Mouse (Mus musculus): ENCODE measurements around the gene Tbl1xr1. TPM values are rescaled to one million over a fixed set of nuclear protein-coding genes. Genes with fewer than 3 reads are reported as not detected.

Gene Tbl1xr1
- total and polyA plus RNA-seq, 2 experiments from 2014 or later = 7.5 to 44.9 TPM

DNA sequence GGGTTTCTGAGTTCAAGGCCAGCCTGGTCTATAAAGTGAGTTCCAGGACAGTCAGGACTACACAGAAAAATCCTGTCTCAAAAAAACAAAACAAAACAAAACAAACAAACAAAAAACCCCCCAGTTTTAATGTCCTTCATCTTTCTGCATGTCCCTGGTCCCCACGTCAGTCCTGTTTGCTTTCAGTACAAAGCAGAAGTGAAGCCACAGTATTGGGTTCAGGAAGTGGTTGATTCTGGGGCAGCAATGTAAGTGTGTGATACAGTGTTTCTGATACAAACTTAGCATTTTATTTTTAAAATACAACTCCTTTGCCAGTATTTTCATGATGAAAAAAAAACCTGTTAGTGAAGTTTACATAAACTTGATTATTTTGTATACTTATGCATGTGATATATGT lies 76.3 kb downstream of the Tbl1xr1 start:
- H3K27me3 ChIP-seq (ENCODE audit: insufficient read depth, low read length) = no peaks in the 10 kb centered on the region
- 95% methylated on average over 1 of the region's 1 CpGs for WGBS
- no peak overlapping the region for H3K27ac ChIP-seq (ENCODE audit: low read depth, low read length)
- no peak for DNase-seq
- no peak for ATAC-seq
- no peak overlapping the region for H3K9ac ChIP-seq
- H3K4me3 ChIP-seq (ENCODE audit: low read depth, low read length) = no peak overlapping the region
- H3K36me3 ChIP-seq (ENCODE audit: insufficient read depth) = no peaks in the 10 kb centered on the region
- H3K4me1 ChIP-seq (ENCODE audit: insufficient read depth) = no peaks in the 10 kb centered on the region
- no peaks in the 10 kb centered on the region for H3K9me3 ChIP-seq (ENCODE audit: low read length)
- no peak for TF ChIP-seq CTCF (IDR thresholded peaks at IDR 0.05; ENCODE audit: low read depth)
- H3K4me2 ChIP-seq (ENCODE audit: low read depth) = no peak overlapping the region

DNA sequence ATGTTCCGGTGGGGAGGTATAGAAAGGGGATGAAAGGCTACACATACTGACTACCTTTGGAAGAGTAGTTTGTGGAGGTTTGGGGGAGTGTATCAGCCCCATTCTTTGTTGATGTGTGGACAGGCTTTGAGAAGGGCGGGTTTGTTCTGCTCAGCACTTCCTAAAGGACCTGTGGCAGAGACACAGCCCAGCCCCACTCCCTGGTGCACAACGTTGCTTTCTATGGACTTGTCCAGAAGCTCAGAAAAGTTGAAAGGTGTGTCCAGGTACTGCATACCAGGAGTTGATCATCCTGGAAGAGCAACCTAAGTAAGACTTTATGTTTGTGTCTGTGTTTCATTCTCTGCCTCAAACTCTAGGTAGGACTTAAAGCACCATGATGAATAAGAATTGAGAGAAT lies 78.1 kb downstream of the Tbl1xr1 start:
- no peaks in the 10 kb centered on the region for H3K27me3 ChIP-seq (ENCODE audit: insufficient read depth, low read length)
- H3K27ac ChIP-seq (ENCODE audit: low read depth, low read length) = no peak overlapping the region
- TF ChIP-seq CTCF (IDR thresholded peaks at IDR 0.05; ENCODE audit: low read depth) = no peak
- no peak overlapping the region for H3K9ac ChIP-seq
- H3K4me2 ChIP-seq (ENCODE audit: low read depth) = no peak overlapping the region
- H3K9me3 ChIP-seq (ENCODE audit: low read length) = no peaks in the 10 kb centered on the region
- no peak for ATAC-seq
- no peak for DNase-seq
- WGBS = 94% methylated on average over 3 of the region's 3 CpGs
- no peaks in the 10 kb centered on the region for H3K36me3 ChIP-seq (ENCODE audit: insufficient read depth)
- H3K4me1 ChIP-seq (ENCODE audit: insufficient read depth) = no peaks in the 10 kb centered on the region
- no peak overlapping the region for H3K4me3 ChIP-seq (ENCODE audit: low read depth, low read length)

DNA sequence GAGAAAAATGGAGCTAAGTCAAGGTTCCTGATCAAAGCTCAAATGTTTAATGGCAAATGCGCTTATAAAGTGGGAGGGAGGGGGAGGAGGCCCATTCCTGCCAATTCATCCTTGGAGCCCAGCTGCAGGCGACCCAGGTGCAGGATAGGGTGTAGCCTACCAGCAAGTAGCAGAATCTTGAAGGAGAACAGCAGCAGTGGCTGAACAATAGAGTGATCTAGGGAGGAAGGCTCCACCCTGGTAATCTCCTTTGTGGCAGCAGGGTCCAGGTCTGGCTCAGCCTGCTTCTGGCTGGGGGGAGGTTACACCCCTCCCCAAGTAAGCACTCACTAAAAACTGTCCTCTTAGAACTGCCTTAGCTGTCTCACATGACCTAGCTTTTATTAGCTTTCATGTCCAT lies 79.9 kb downstream of the Tbl1xr1 start:
- H3K4me3 ChIP-seq (ENCODE audit: low read depth, low read length) = no peak overlapping the region
- no peaks in the 10 kb centered on the region for H3K4me1 ChIP-seq (ENCODE audit: insufficient read depth)
- ATAC-seq = no peak
- H3K9me3 ChIP-seq (ENCODE audit: low read length) = no peaks in the 10 kb centered on the region
- DNase-seq = no peak
- no peaks in the 10 kb centered on the region for H3K27me3 ChIP-seq (ENCODE audit: insufficient read depth, low read length)
- no peak overlapping the region for H3K27ac ChIP-seq (ENCODE audit: low read depth, low read length)
- H3K9ac ChIP-seq = no peak overlapping the region
- 50% methylated on average over 2 of the region's 2 CpGs for WGBS
- no peak overlapping the region for H3K4me2 ChIP-seq (ENCODE audit: low read depth)
- no peaks in the 10 kb centered on the region for H3K36me3 ChIP-seq (ENCODE audit: insufficient read depth)
- no peak for TF ChIP-seq CTCF (IDR thresholded peaks at IDR 0.05; ENCODE audit: low read depth)

DNA sequence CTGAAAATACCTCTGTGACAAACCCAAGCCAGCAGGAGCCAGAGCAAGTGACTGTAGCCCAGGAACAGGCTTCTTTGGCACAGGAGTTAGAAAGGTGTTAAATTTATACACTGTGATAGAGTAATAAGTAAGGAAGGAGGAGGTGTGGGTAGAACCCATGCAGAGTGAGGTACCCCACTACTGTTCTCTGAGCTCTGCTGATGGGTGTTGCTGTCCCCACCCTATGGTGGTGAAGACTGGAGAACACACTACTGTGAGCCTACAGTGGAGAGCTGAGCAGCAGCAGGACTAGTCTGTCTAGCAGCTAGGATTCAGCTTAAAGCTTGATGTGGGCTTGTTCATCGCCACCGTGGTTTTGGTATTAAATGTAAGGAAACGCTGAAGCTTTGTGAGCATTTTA lies 86.5 kb downstream of the Tbl1xr1 start:
- H3K9me3 ChIP-seq (ENCODE audit: low read length) = no peaks in the 10 kb centered on the region
- no peak overlapping the region for H3K9ac ChIP-seq
- ATAC-seq = no peak
- TF ChIP-seq CTCF (IDR thresholded peaks at IDR 0.05; ENCODE audit: low read depth) = no peak
- no peaks in the 10 kb centered on the region for H3K4me1 ChIP-seq (ENCODE audit: insufficient read depth)
- DNase-seq = no peak
- H3K27ac ChIP-seq (ENCODE audit: low read depth, low read length) = no peak overlapping the region
- 95% methylated on average over 3 of the region's 3 CpGs for WGBS
- no peaks in the 10 kb centered on the region for H3K27me3 ChIP-seq (ENCODE audit: insufficient read depth, low read length)
- H3K36me3 ChIP-seq (ENCODE audit: insufficient read depth) = no peaks in the 10 kb centered on the region
- no peak overlapping the region for H3K4me2 ChIP-seq (ENCODE audit: low read depth)
- H3K4me3 ChIP-seq (ENCODE audit: low read depth, low read length) = no peak overlapping the region

DNA sequence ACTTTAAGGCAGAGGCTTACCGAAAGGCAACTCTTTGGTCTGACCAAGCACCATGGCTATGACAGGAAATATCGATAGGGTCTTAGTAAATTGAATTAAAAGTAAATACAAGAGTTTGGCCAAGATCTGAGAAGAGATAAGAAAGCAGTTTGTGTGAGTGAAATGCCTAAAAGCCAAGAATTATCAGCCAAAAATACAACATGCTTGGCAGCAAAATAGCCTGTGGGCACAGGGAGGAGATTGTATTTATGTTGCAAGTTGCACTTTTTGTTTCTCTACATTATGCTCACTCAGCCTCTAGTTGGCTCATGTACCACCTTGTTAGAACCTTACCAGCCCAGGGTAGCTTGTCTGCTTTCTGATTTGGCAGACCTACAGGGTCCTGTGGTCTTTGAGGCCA lies 91.4 kb downstream of the Tbl1xr1 start:
- no peak for TF ChIP-seq CTCF (IDR thresholded peaks at IDR 0.05; ENCODE audit: low read depth)
- no peak overlapping the region for H3K4me3 ChIP-seq (ENCODE audit: low read depth, low read length)
- H3K27ac ChIP-seq (ENCODE audit: low read depth, low read length) = no peak overlapping the region
- H3K9me3 ChIP-seq (ENCODE audit: low read length) = no peaks in the 10 kb centered on the region
- H3K27me3 ChIP-seq (ENCODE audit: insufficient read depth, low read length) = no peaks in the 10 kb centered on the region
- no peak overlapping the region for H3K4me2 ChIP-seq (ENCODE audit: low read depth)
- WGBS = 88% methylated on average over 2 of the region's 2 CpGs
- ATAC-seq (no peak), DNase-seq (no peak)
- H3K4me1 ChIP-seq (ENCODE audit: insufficient read depth) = no peaks in the 10 kb centered on the region
- no peak overlapping the region for H3K9ac ChIP-seq
- H3K36me3 ChIP-seq (ENCODE audit: insufficient read depth) = no peaks in the 10 kb centered on the region

DNA sequence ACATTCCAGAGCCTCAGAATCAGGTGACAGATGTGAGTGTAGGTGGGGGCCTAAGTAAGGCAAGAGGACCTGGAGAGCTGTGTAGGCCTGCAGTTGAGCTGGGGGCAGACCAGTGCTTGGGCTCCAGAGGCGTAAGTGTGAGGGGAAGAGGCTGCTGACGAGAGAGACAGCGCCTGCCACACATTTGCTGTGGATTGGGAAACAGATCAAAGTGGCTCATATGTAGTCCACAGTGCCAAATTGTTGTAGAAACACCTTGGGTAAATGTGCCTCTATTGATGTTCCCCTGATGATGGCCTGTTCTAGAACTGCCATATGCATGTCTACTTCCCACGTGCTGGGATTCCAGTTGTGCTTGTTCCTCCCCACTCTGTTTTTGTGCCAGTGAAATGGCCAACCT lies 92.0 kb downstream of the Tbl1xr1 start:
- no peak overlapping the region for H3K4me3 ChIP-seq (ENCODE audit: low read depth, low read length)
- H3K36me3 ChIP-seq (ENCODE audit: insufficient read depth) = no peaks in the 10 kb centered on the region
- no peak for DNase-seq
- no peaks in the 10 kb centered on the region for H3K27me3 ChIP-seq (ENCODE audit: insufficient read depth, low read length)
- no peaks in the 10 kb centered on the region for H3K9me3 ChIP-seq (ENCODE audit: low read length)
- no peak overlapping the region for H3K9ac ChIP-seq
- TF ChIP-seq CTCF (IDR thresholded peaks at IDR 0.05; ENCODE audit: low read depth) = no peak
- ATAC-seq = no peak
- H3K4me2 ChIP-seq (ENCODE audit: low read depth) = no peak overlapping the region
- no peaks in the 10 kb centered on the region for H3K4me1 ChIP-seq (ENCODE audit: insufficient read depth)
- 86% methylated on average over 4 of the region's 4 CpGs for WGBS
- H3K27ac ChIP-seq (ENCODE audit: low read depth, low read length) = no peak overlapping the region

DNA sequence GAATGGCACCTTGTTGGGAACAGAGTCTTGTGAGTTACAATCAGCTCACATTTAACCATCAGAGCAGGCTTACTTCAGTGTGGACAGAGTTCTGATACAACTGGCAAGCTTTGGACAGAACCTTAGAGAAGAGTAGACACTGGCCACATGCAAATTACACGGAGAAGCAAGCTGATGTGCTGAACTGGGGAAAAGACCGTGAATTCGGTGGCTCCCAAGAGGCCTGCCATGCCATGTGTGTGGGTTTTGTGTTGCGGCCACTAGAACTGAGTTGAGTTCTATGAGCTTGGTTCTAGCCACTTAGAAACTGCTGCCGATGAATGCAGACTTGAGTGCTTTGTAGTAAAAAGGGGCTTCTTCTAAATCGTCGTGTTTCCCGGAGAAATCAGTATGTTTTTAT lies 95.1 kb downstream of the Tbl1xr1 start:
- WGBS = 90% methylated on average over 8 of the region's 8 CpGs
- no peak overlapping the region for H3K4me2 ChIP-seq (ENCODE audit: low read depth)
- no peaks in the 10 kb centered on the region for H3K36me3 ChIP-seq (ENCODE audit: insufficient read depth)
- no peak for DNase-seq
- H3K9ac ChIP-seq = no peak overlapping the region
- TF ChIP-seq CTCF (IDR thresholded peaks at IDR 0.05; ENCODE audit: low read depth) = no peak
- no peaks in the 10 kb centered on the region for H3K4me1 ChIP-seq (ENCODE audit: insufficient read depth)
- no peak overlapping the region for H3K4me3 ChIP-seq (ENCODE audit: low read depth, low read length)
- H3K27ac ChIP-seq (ENCODE audit: low read depth, low read length) = no peak overlapping the region
- no peaks in the 10 kb centered on the region for H3K27me3 ChIP-seq (ENCODE audit: insufficient read depth, low read length)
- no peak for ATAC-seq
- H3K9me3 ChIP-seq (ENCODE audit: low read length) = no peaks in the 10 kb centered on the region

DNA sequence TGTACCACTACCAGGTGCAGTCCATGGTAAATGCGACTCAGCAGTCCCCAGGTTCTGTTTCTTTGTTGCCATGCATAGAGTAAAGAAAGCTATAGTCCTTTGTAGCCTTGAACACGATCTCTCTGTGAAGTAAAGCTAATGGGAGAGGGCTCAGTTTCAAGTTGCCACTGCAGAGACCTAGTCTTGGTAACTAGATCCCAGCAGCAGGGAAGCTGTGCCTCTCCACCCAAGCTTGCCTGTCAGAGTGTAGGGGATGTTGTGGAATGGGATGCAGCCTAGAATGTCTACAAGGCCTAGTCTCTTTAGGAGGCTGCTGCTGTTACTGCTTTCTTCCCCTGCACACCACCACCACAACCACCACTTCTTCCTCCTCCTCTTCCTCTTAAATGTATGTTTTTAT lies 96.0 kb downstream of the Tbl1xr1 start:
- Histone ChIP-seq H3K27me3 (ENCODE audit: insufficient read depth, low read length) (no peaks in the 10 kb centered on the region), H3K36me3 (ENCODE audit: insufficient read depth) (no peaks in the 10 kb centered on the region), H3K9me3 (ENCODE audit: low read length) (no peaks in the 10 kb centered on the region), H3K4me3 (ENCODE audit: low read depth, low read length) (no peak overlapping the region), H3K4me2 (ENCODE audit: low read depth) (no peak overlapping the region), H3K9ac (no peak overlapping the region), H3K4me1 (ENCODE audit: insufficient read depth) (no peaks in the 10 kb centered on the region), H3K27ac (ENCODE audit: low read depth, low read length) (no peak overlapping the region)
- DNase-seq (no peak), ATAC-seq (no peak)
- TF ChIP-seq CTCF (IDR thresholded peaks at IDR 0.05; ENCODE audit: low read depth) = no peak
- 60% methylated on average over 2 of the region's 2 CpGs for WGBS

All from forebrain, postnatal 0 days (tissue).